Mouse (Mus musculus) adrenal gland, postnatal 25 days (tissue): Measurements from ENCODE around the gene Ap1m2. TPM values are rescaled to one million over a fixed set of nuclear protein-coding genes. Genes with fewer than 3 reads are reported as not detected.
"Not testable (repeated sequence)": the region's sequence is repeated elsewhere in the genome, so short reads cannot be mapped to it uniquely, and the experiment has no call there.

Experiments
- DNase-seq: peaks from one replicate; pipeline ENCODE4 v3.0.0; 2021; ENCODE audit warnings: mixed read lengths
- total RNA-seq: library from RNA; stranded (reverse); gene quantifications from 2 replicates; pipeline ENCODE4 v1.2.3, GENCODE M21; 2021

Gene Ap1m2
- total RNA-seq, 1 experiment from 2014 or later, result not detected

DNA sequence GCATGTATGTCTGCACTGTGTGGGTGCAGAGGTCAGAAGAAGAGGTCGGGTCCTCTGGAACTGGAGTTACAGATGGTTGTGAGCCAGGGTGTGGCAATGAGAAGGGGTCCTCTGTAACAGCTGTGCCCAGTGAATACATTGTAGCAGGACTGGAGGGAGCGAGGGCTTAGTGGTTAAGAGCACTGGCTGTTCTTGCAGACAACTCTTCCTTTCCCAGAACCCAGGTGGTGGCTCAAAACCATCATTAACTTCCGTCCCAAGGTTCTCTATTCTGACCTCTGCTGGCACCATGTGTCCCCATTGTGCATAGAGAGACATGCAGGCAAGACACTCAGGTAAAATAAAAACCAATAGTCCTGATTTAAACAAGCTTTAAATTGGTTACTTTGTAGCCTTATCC, 15.4 kb upstream of the Ap1m2 start:
- no peak for DNase-seq

DNA sequence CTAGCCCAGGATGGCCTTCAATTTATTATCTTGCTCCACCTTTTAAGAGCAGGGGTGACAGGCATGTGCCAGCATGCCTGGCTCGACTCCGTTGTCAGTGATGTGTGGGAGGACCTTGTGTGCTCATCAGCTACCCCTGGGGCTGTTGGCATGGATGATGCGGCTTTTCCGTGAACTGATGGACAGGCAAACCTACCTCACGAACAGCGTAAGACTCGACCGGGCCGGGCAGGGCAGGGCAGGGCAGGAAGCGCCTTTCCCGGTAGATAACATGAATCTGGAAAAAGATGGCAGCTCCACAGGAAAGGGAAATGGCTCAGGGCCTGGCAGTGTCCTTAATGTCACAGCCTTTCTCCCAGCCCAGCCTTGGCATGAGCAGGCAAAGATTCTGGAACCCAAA, 12.1 kb upstream of the Ap1m2 start:
- no peak for DNase-seq

GRCm38 (mm10) chr9:21322917-21323297, 10.8 kb upstream of the Ap1m2 start:
- not testable (repeated sequence) for DNase-seq

- no peak for DNase-seq
Measured at GRCm38 (mm10) chr9:21322211-21322916, 10.2 kb upstream of the Ap1m2 start.

GRCm38 (mm10) chr9:21321513-21321835, 9.3 kb upstream of the Ap1m2 start:
- DNase-seq, result peak; percentile 30

DNA sequence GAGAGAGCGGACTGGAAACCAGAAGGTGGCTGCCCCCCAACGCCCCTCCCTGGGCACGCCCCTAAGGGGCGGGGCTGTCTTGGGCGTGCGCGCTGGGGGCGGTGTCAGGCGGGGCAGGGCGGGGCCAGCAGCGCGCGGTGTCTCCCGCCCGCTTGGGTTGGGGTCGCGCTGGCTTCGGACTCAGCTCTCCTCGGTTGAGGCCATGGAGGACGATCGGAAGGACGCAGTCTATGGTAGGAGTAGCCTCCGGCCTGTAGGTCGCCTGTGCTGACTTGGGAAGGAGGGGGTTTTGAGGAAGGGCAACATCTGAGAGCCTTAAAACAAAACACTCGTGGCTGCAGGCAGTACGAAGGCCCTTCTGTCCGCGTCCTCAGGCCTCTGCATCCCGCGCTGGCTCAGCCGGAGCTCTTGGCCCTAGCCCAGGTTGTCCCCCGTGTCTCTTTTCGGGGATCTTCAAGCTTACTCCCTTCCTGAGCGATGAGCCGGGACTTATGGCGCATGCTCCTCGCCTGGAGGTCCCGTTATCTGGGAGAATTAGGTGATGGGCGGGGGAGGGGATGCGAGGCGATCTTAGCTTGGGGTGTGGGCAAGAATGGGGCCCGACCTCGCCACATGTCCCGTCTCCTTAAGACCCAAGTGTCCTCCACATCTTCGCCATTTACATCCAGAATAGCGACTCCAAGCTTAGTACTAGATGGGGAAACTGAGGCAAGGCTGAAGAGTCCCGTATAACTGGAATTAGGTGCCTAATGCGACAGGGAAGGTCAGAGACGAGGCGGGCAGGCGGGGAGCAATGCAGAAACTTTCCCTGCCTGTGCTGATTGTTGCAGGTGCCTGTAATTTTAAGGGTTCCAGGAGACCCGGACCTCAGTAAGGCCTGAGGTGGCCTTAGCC, 8.7 kb upstream of the Ap1m2 start, which contains the start of gene Slc44a2:
Gene Slc44a2 (plus strand): TSS at position 80 of the 894 bp plus-strand sequence.
- peak; percentile 91 for DNase-seq

- DNase-seq, result no peak
Measured at GRCm38 (mm10) chr9:21320280-21320618, 8.1 kb upstream of the Ap1m2 start.

DNA sequence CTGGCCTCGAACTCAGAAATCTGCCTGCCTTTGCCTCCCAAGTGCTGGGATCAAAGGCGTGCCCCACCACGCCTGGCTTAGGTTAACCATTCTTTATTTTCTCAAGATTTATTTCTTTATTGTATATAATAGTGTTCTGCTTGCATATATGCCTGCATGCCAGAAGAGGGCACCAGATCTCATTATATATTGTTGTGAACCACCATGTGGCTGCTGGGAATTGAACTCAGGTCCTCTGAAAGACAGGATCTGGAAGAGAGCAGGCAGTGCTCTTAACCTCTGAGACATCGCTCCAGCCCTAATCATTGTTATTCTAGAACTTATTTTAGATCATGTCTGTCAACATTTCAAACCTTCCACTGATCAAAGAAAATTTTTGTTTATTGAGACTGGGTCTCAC, 7.4 kb upstream of the Ap1m2 start:
- DNase-seq, result no peak

- DNase-seq, result no peak
Measured at GRCm38 (mm10) chr9:21318792-21319191, 6.7 kb upstream of the Ap1m2 start.

- DNase-seq, result no peak
Measured at GRCm38 (mm10) chr9:21316696-21317095, 4.6 kb upstream of the Ap1m2 start.

GRCm38 (mm10) chr9:21315421-21315820, 3.3 kb upstream of the Ap1m2 start:
- no peak for DNase-seq

- DNase-seq, result no peak
Measured at GRCm38 (mm10) chr9:21314367-21315140, 2.4 kb upstream of the Ap1m2 start.

- DNase-seq, result peak; percentile 94
Measured at GRCm38 (mm10) chr9:21313394-21313793, 1.3 kb upstream of the Ap1m2 start.

DNA sequence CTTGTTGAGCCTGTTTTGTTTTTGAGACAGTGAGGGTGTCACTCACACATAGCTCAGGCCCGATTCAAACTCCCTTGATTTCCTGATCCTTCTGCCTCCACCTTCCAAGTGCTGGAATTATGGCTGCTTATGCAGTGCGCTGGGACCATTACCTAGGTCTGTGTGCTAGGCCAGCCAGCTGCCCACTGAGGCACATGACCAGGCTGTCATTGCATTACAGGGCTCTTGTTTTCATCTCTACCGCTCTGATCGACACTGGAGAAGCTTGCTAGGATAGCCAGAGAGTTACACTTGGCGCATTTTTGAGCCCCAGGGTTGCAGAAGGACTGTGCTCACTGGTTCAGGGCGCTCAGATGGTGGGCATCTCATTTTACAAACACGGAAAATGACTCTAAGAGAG, 442 bp downstream of the Ap1m2 start:
- no peak for DNase-seq

- DNase-seq, result no peak
Measured at GRCm38 (mm10) chr9:21309150-21309741, 2.9 kb downstream of the Ap1m2 start.

- DNase-seq, result no peak
Measured at GRCm38 (mm10) chr9:21305065-21305464, 7.1 kb downstream of the Ap1m2 start.

- DNase-seq, result no peak
Measured at GRCm38 (mm10) chr9:21299014-21299413, 13.1 kb downstream of the Ap1m2 start.

DNA sequence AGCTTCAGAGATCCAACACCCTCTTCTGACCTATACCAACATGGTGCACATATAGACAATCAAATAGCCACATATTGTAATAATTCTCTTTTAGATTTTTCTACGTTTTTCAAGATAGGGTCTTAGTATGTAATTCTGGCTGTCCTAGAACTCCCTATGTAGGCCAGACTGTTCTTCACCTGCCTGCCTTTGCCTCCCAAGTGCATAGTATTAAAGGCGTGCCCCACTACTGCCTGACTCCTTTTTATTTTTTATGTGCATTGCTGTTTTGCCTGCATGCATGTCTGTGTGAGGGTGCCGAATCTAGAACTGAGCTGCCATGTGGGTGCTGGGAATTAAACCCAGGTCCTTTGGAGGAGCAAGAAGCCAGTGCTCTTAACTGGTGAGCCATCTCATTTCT, 19.9 kb downstream of the Ap1m2 start:
- no peak for DNase-seq

- DNase-seq, result not testable (repeated sequence)
Measured at GRCm38 (mm10) chr9:21291868-21292267, 20.3 kb downstream of the Ap1m2 start.

- DNase-seq, result peak; percentile 99
Measured at GRCm38 (mm10) chr9:21291022-21291787, 20.9 kb downstream of the Ap1m2 start, which contains the start of gene Cdkn2d. TSS of gene Cdkn2d (minus strand) at chr9:21291407.

GRCm38 (mm10) chr9:21290589-21290988, 21.5 kb downstream of the Ap1m2 start:
- no peak for DNase-seq

GRCm38 (mm10) chr9:21289337-21289671, 22.8 kb downstream of the Ap1m2 start:
- DNase-seq, result no peak
